Mouse (Mus musculus) heart, postnatal 10 days (tissue): Measurements from ENCODE around the gene Otub1. TPM values are rescaled to one million over a fixed set of nuclear protein-coding genes. Genes with fewer than 3 reads are reported as not detected.
A peak's percentile ranks its signal among the peaks of the same experiment; 100 is the strongest.

Experiments
- DNase-seq, 2 experiments: peaks; one replicate each; pipeline ENCODE4 v3.0.0; 2021
- intact Hi-C: fragments of 180-260 bp; cut with DNase I; formaldehyde crosslinking; loops from one replicate; pipeline ENCODE4 v1.15.1; 2025
- total RNA-seq, 2 experiments: library from RNA; stranded (reverse); gene quantifications; 2 replicates each; pipeline ENCODE4 v1.2.3; 2021

Gene Otub1
- total RNA-seq: 100 to 1,000 TPM; 102 to 104 TPM

- peak; percentile 95 to 96 for DNase-seq
- intact Hi-C loops: no loop called here
These were observed at the start of gene Otub1 for GRCm38 (mm10) chr19:7205753-7206736. Gene Otub1 (minus strand): TSS chr19:7206316.

- intact Hi-C loops: no loop called here
- DNase-seq: no peak
These were observed 39.9 kb upstream of the Otub1 start for GRCm38 (mm10) chr19:7246021-7246420.

GRCm38 (mm10) chr19:7240782-7241690 is 34.9 kb upstream of the Otub1 start, which contains the start of gene Naa40:
Gene Naa40 (minus strand): TSS chr19:7241183.
- intact Hi-C loops: no loop called here

GRCm38 (mm10) chr19:7240291-7240690 is 34.2 kb upstream of the Otub1 start:
- DNase-seq: peak in 1 of 2 experiments; percentile 37
- intact Hi-C loops: no loop called here

More at GRCm38 (mm10) chr19:7240782-7241690, 34.9 kb upstream of the Otub1 start, which contains the start of gene Naa40:
- DNase-seq: peak; percentile 94

- intact Hi-C loops: no loop called here
These were observed 33.5 kb upstream of the Otub1 start for GRCm38 (mm10) chr19:7239574-7239973.

GRCm38 (mm10) chr19:7236742-7237141 is 30.6 kb upstream of the Otub1 start:
- no peak for DNase-seq
- intact Hi-C loops: no loop called here

More at GRCm38 (mm10) chr19:7239574-7239973, 33.5 kb upstream of the Otub1 start:
- no peak for DNase-seq

- intact Hi-C loops: no loop called here
- DNase-seq: no peak
These were observed 29.9 kb upstream of the Otub1 start for GRCm38 (mm10) chr19:7236011-7236410.

GRCm38 (mm10) chr19:7235461-7235860 is 29.3 kb upstream of the Otub1 start:
- DNase-seq: no peak
- intact Hi-C loops: loop anchor here (2.0 kb wide), 2 partner anchors 109 to 187 kb away; no protein-coding TSS in a partner anchor

- intact Hi-C loops: loop anchor here (1.0 to 2.0 kb wide), 3 partner anchors 110 to 202 kb away; no protein-coding TSS in a partner anchor
- DNase-seq: peak; percentile 87 to 91
These were observed 28.6 kb upstream of the Otub1 start for GRCm38 (mm10) chr19:7234537-7235221.

- DNase-seq: no peak
- intact Hi-C loops: no loop called here
These were observed 20.4 kb upstream of the Otub1 start for GRCm38 (mm10) chr19:7226511-7226914.

- no peak for DNase-seq
- intact Hi-C loops: no loop called here
These were observed 19.1 kb upstream of the Otub1 start for GRCm38 (mm10) chr19:7225096-7225690.

- DNase-seq: no peak
- intact Hi-C loops: no loop called here
These were observed 18.1 kb upstream of the Otub1 start for GRCm38 (mm10) chr19:7224253-7224652.

GRCm38 (mm10) chr19:7223488-7223887 is 17.4 kb upstream of the Otub1 start:
- DNase-seq: peak; percentile 29 to 36
- intact Hi-C loops: no loop called here

GRCm38 (mm10) chr19:7222196-7222595 is 16.1 kb upstream of the Otub1 start:
- DNase-seq: no peak
- intact Hi-C loops: no loop called here

- DNase-seq: no peak
- intact Hi-C loops: no loop called here
These were observed 12.6 kb upstream of the Otub1 start for GRCm38 (mm10) chr19:7218753-7219152.

GRCm38 (mm10) chr19:7217926-7218267 is 11.8 kb upstream of the Otub1 start:
- no peak for DNase-seq
- intact Hi-C loops: no loop called here

GRCm38 (mm10) chr19:7217162-7217925 is 11.2 kb upstream of the Otub1 start, which contains the start of gene Cox8a:
Gene Cox8a (minus strand): TSS chr19:7217616.
- peak; percentile 98 to 99 for DNase-seq
- intact Hi-C loops: no loop called here

- peak in 1 of 2 experiments; percentile 35 for DNase-seq
These were observed 8.4 kb upstream of the Otub1 start for GRCm38 (mm10) chr19:7214484-7214883.

GRCm38 (mm10) chr19:7213010-7213409 is 6.9 kb upstream of the Otub1 start:
- DNase-seq: no peak
- intact Hi-C loops: no loop called here

More at GRCm38 (mm10) chr19:7214484-7214883, 8.4 kb upstream of the Otub1 start:
- intact Hi-C loops: no loop called here
